Comparison of ENCODE assay signal across 27 mouse cellular contexts in genomic region chr7:45591880-45592279, GRCm38 (mm10). TPM values are rescaled to one million over a fixed set of nuclear protein-coding genes. Genes with fewer than 3 reads are reported as not detected.
DNase-seq lines count a peak whose midpoint lies in the region; ATAC-seq and TF ChIP-seq lines count a peak whose summit lies in the region.
"Had no signal": no experiment of that assay in that cellular context is flagged by ENCODE, and none has a peak within 500 bp of the region (broad histone marks: within the 10 kb centered on the region; RNA-seq: fewer than 3 reads in every experiment).

No protein-coding gene starts in this region.

- peak; percentile 94 for DNase-seq in heart, adult 11 months
- no peak for DNase-seq in heart, postnatal 10 days
- peak; percentile 87 for DNase-seq in CH12.LX (ENCODE audit: extremely low read depth)
- peak; percentile 90 for DNase-seq in splenic B cell, adult 2 months (ENCODE audit: low read depth, low spot score)
- no peak for DNase-seq in cerebellum, adult 9-11 months
- DNase-seq in frontal cortex, postnatal 36 days (ENCODE audit: low spot score in 2 of 2), result no peak
- DNase-seq: adrenal gland, postnatal 36 days; cerebellum, adult 2 months; gastrocnemius, postnatal 25 days; kidney, adult 8-10 months; kidney, postnatal 36 days; left cerebral cortex, postnatal 4 days; liver; right cerebral cortex, postnatal 14 days; thymus, postnatal 25 days had no signal

- H3K79me2 ChIP-seq in CH12.LX (replicated peaks; ENCODE audit: control insufficient read depth, extremely low read depth, insufficient read depth, poor library complexity, severe bottlenecking), result no peaks in the 10 kb centered on the region

- in situ Hi-C loops in CH12.LX (cut with MboI; ENCODE audit: low pct_ligation_motif_present, low pct_unique_long_range_greater_than_20kb, low sequenced_read_pairs), result loop anchor here (5.0 kb wide), 1 partner anchor 90 kb away; the partner anchor contains the start of gene Ntn5

- peak overlapping the region; percentile 90 for H3K27ac ChIP-seq in CH12.LX (ENCODE audit: insufficient read depth, low read depth)
- H3K27ac ChIP-seq: embryonic facial prominence, embryonic 10.5 days; hindbrain, embryonic 12.5 days; left cerebral cortex, adult 2 months; neural tube, embryonic 13.5 days had no signal

- peaks cover under 1% of the 10 kb centered on the region for H3K9me3 ChIP-seq in CH12.LX (replicated peaks; ENCODE audit: low read length)
- H3K9me3 ChIP-seq: embryonic facial prominence, embryonic 10.5 days; hindbrain, embryonic 12.5 days; neural tube, embryonic 13.5 days had no signal

- no peak; the same call in none of the 2 replicates for TF ChIP-seq RAD21 in CH12.LX (IDR thresholded peaks at IDR 0.05; ENCODE audit: low read depth, low read length)

- no peak for TF ChIP-seq CTCF in CH12.LX (conservative IDR thresholded peaks at IDR 0.05 in 1 of 2, IDR thresholded peaks at IDR 0.05 in 1 of 2; ENCODE audit: low read depth in 2 of 2, low read length in 2 of 2)

- peaks cover 9 to 33% of the 10 kb centered on the region in 2 experiments for H3K36me3 ChIP-seq in CH12.LX (replicated peaks in 1 of 2; ENCODE audit: control insufficient read depth in 1 of 2, insufficient read depth in 1 of 2, low read length in 1 of 2)
- no peaks in the 10 kb centered on the region for H3K36me3 ChIP-seq in splenic B cell, adult 2 months (ENCODE audit: control insufficient read depth, insufficient read depth, low read length, poor library complexity, severe bottlenecking)
- H3K36me3 ChIP-seq: hindbrain, embryonic 12.5 days; neural tube, embryonic 13.5 days had no signal

- no peak for TF ChIP-seq POLR2A in CH12.LX (IDR thresholded peaks at IDR 0.05; ENCODE audit: low read depth, low read length)

- peaks cover 0 to 49% of the 10 kb centered on the region in 2 experiments; a peak in 3 of 4 replicates for H3K4me1 ChIP-seq in CH12.LX (ENCODE audit: control insufficient read depth in 1 of 2, insufficient read depth in 2 of 2)

- no peaks in the 10 kb centered on the region for H3K27me3 ChIP-seq in CH12.LX (replicated peaks)
- no peaks in the 10 kb centered on the region for H3K27me3 ChIP-seq in splenic B cell, adult 2 months (ENCODE audit: control insufficient read depth, insufficient read depth, low read length, poor library complexity, severe bottlenecking)
- H3K27me3 ChIP-seq: hindbrain, embryonic 12.5 days; neural tube, embryonic 13.5 days; Patski had no signal

- TF ChIP-seq EP300 in CH12.LX (IDR thresholded peaks at IDR 0.05; ENCODE audit: low read length), result peak; percentile 92

- dilution Hi-C loops in CH12.LX (cut with MboI; ENCODE audit: extremely low pct_ligation_motif_present, extremely low pct_unique_long_range_greater_than_20kb, low sequenced_read_pairs), result no loop called here

- peak overlapping the region; percentile 51 for H3K4me2 ChIP-seq in CH12.LX (ENCODE audit: insufficient read depth, low read depth, poor library complexity, severe bottlenecking)
- H3K4me2 ChIP-seq: hindbrain, embryonic 12.5 days; neural tube, embryonic 13.5 days had no signal

- no peak overlapping the region for H3K4me3 ChIP-seq in CH12.LX (replicated peaks in 1 of 3; ENCODE audit: low read depth in 2 of 3, low read length in 2 of 3, poor library complexity in 1 of 3)
- H3K4me3 ChIP-seq: embryonic facial prominence, embryonic 10.5 days; hindbrain, embryonic 12.5 days; left cerebral cortex, adult 2 months; neural tube, embryonic 13.5 days had no signal

- intact Hi-C loops in heart, postnatal 10 days (cut with DNase I), result no loop called here

- peak; percentile 60 for ATAC-seq in inflammation-experienced regulatory T-cells, adult 6 months
- ATAC-seq: lung, postnatal 0 days; Patski had no signal

- no peak overlapping the region; the same call in 1 of the 2 replicates for H3K9ac ChIP-seq in CH12.LX (ENCODE audit: insufficient read depth, low read depth)
- H3K9ac ChIP-seq: hindbrain, embryonic 12.5 days; neural tube, embryonic 13.5 days had no signal

TF ChIP-seq in CH12.LX, 34 proteins besides CTCF, POLR2A, EP300 and RAD21 (continues in another document):
- TF ChIP-seq CHD2 (IDR thresholded peaks at IDR 0.05; ENCODE audit: low read length) (peak; percentile 85), MYC (IDR thresholded peaks at IDR 0.05; ENCODE audit: low read depth, low read length) (peak; percentile 66), POLR2AphosphoS2 (IDR thresholded peaks at IDR 0.05; ENCODE audit: low read depth, low read length) (no peak), MEF2A (IDR thresholded peaks at IDR 0.05; ENCODE audit: borderline replicate concordance, low read depth, low read length) (peak; percentile 87), ELF1 (IDR thresholded peaks at IDR 0.05; ENCODE audit: low read depth, low read length) (peak; percentile 37; the same call in 1 of the 2 replicates), MXI1 (IDR thresholded peaks at IDR 0.05; ENCODE audit: low read depth, low read length) (peak; percentile 73), ZC3H11A (IDR thresholded peaks at IDR 0.05; ENCODE audit: low read depth, low read length) (no peak), BHLHE40 (IDR thresholded peaks at IDR 0.05; ENCODE audit: low read depth, low read length) (peak; percentile 99), JUND (conservative IDR thresholded peaks at IDR 0.05; ENCODE audit: low read depth, low read length) (peak; percentile 49; the same call in 1 of the 2 replicates), IRF4 (IDR thresholded peaks at IDR 0.05; ENCODE audit: low read depth, low read length) (peak; percentile 70), E2F4 (IDR thresholded peaks at IDR 0.05; ENCODE audit: insufficient replicate concordance, low read depth, low read length) (0 out of 2 replicates have a peak, but pooled peaks have one; percentile 30), SMC3 (IDR thresholded peaks at IDR 0.05; ENCODE audit: low read depth, low read length) (no peak), MAX (IDR thresholded peaks at IDR 0.05; ENCODE audit: low read length) (peak; percentile 83), NELFE (IDR thresholded peaks at IDR 0.05; ENCODE audit: low read depth, low read length) (peak; percentile 44; the same call in 1 of the 2 replicates), ETS1 (conservative IDR thresholded peaks at IDR 0.05; ENCODE audit: low read depth, low read length) (peak; percentile 98), PAX5 (IDR thresholded peaks at IDR 0.05; ENCODE audit: low read length) (no peak), RCOR1 (conservative IDR thresholded peaks at IDR 0.05; ENCODE audit: low read depth, low read length) (peak; percentile 91), ZNF384 (IDR thresholded peaks at IDR 0.05; ENCODE audit: low read depth, low read length) (peak; percentile 27; the same call in 1 of the 2 replicates), CHD1 (IDR thresholded peaks at IDR 0.05; ENCODE audit: low read depth, low read length) (no peak), HCFC1 (IDR thresholded peaks at IDR 0.05; ENCODE audit: low read depth, low read length) (peak; percentile 47), ZMIZ1 (IDR thresholded peaks at IDR 0.05; ENCODE audit: low read depth, low read length) (0 out of 2 replicates have a peak, but pooled peaks have one; percentile 29), ZKSCAN1 (IDR thresholded peaks at IDR 0.05; ENCODE audit: borderline replicate concordance, low read depth, low read length) (no peak), MAFK (IDR thresholded peaks at IDR 0.05; ENCODE audit: insufficient replicate concordance, low read length) (peak; percentile 54; the same call in 1 of the 2 replicates), UBTF (IDR thresholded peaks at IDR 0.05; ENCODE audit: low read depth, low read length) (peak; percentile 81), MAZ (IDR thresholded peaks at IDR 0.05; ENCODE audit: low read depth, low read length) (peak; percentile 65), USF1 (IDR thresholded peaks at IDR 0.05; ENCODE audit: low read depth, low read length) (peak; percentile 42), SIN3A (IDR thresholded peaks at IDR 0.05; ENCODE audit: low read length) (peak; percentile 96), NRF1 (IDR thresholded peaks at IDR 0.05; ENCODE audit: low read depth, low read length) (0 out of 2 replicates have a peak, but pooled peaks have one; percentile 30), TCF12 (IDR thresholded peaks at IDR 0.05; ENCODE audit: low read depth, low read length) (peak; percentile 85), GABPA (IDR thresholded peaks at IDR 0.05; ENCODE audit: insufficient replicate concordance, low read depth, low read length) (no peak), KAT2A (IDR thresholded peaks at IDR 0.05; ENCODE audit: insufficient replicate concordance, low read length) (peak; percentile 69; the same call in 1 of the 2 replicates)

RNA-seq across cellular contexts. Expression of gene Bcat2, which starts 21.9 kb away (rescaled TPM):
- total RNA-seq in heart, postnatal 10 days (2021), result 10 to 100 TPM; 54.7 to 54.9 TPM
- total RNA-seq in CH12.LX (2012; rRNA removed) (30.9 and 36.6 TPM in 2 replicates), CH12.LX (2014; rRNA removed) (12.9 and 13.5 TPM in 2 replicates)
- 56.9 and 65.6 TPM in 2 replicates for polyA plus RNA-seq in CH12.LX (2012; ENCODE audit: insufficient read length, low read depth)
- polyA plus RNA-seq in inflammation-experienced regulatory T-cells, adult 6 months (2017; shearing (Covaris generic)), result 10 to 100 TPM; 33.2 to 54.7 (median 51.4) TPM

RNA-seq across cellular contexts. Expression of gene Fgf21, which starts 23.4 kb away (rescaled TPM):
- not detected for total RNA-seq in heart, postnatal 10 days (2021)
- 0.38 and 0.51 TPM in 2 replicates for total RNA-seq in CH12.LX (2012; rRNA removed)
- 0.72 and 0.86 TPM in 2 replicates for total RNA-seq in CH12.LX (2014; rRNA removed)
- polyA plus RNA-seq in CH12.LX (2012; ENCODE audit: insufficient read length, low read depth), result 0.41 and 0.44 TPM in 2 replicates
- not detected for polyA plus RNA-seq in inflammation-experienced regulatory T-cells, adult 6 months (2017; shearing (Covaris generic))
- total RNA-seq: common myeloid progenitor, adult 5-6 weeks; gastrocnemius, postnatal 25 days; left cerebral cortex, adult 2 months; left cerebral cortex, postnatal 4 days had no signal
- polyA plus RNA-seq: cerebellum, adult 2 months; embryonic facial prominence, embryonic 10.5 days; forebrain, embryonic 11.5 days; frontal cortex, adult 2 months; heart, postnatal 0 days; liver, embryonic 16.5 days; lung, postnatal 0 days; neural tube, embryonic 13.5 days had no signal

RNA-seq across cellular contexts. Expression of gene Fut1, which starts 25.2 kb away (rescaled TPM):
- not detected for total RNA-seq in heart, postnatal 10 days (2021)
- total RNA-seq in CH12.LX (2012; rRNA removed) (1.3 and 6.4 TPM in 2 replicates), CH12.LX (2014; rRNA removed) (1.8 and 2.5 TPM in 2 replicates)
- 2.4 and 2.5 TPM in 2 replicates for polyA plus RNA-seq in CH12.LX (2012; ENCODE audit: insufficient read length, low read depth)
- polyA plus RNA-seq in inflammation-experienced regulatory T-cells, adult 6 months (2017; shearing (Covaris generic)), result not detected
- total RNA-seq: adrenal gland, postnatal 36 days; common myeloid progenitor, adult 5-6 weeks; gastrocnemius, postnatal 25 days; left cerebral cortex, adult 2 months had no signal
- polyA plus RNA-seq: forebrain, embryonic 11.5 days; heart, postnatal 0 days; hindbrain, embryonic 12.5 days; liver, embryonic 16.5 days; neural tube, embryonic 13.5 days had no signal

RNA-seq across cellular contexts. Expression of gene Izumo1, which starts 29.7 kb away (rescaled TPM):
- total RNA-seq in heart, postnatal 10 days (2021), result under 1 TPM; 0.22 to 0.65 TPM
- 0.08 and 0.21 TPM in 2 replicates for total RNA-seq in CH12.LX (2012; rRNA removed)
- total RNA-seq in CH12.LX (2014; rRNA removed), result 0.16 and 0.17 TPM in 2 replicates
- 0.34 and 0.44 TPM in 2 replicates for polyA plus RNA-seq in CH12.LX (2012; ENCODE audit: insufficient read length, low read depth)
- not detected for polyA plus RNA-seq in inflammation-experienced regulatory T-cells, adult 6 months (2017; shearing (Covaris generic))
- total RNA-seq: gastrocnemius, postnatal 25 days had no signal
- polyA plus RNA-seq: forebrain, embryonic 11.5 days had no signal

RNA-seq across cellular contexts. Expression of gene Rasip1, which starts 35.4 kb away (rescaled TPM):
- total RNA-seq in heart, postnatal 10 days (2021), result 10 to 100 TPM; 51.9 to 52.4 TPM
- total RNA-seq in CH12.LX (2012; rRNA removed) (2.4 and 2.9 TPM in 2 replicates), CH12.LX (2014; rRNA removed) (0.46 and 0.55 TPM in 2 replicates)
- polyA plus RNA-seq in CH12.LX (2012; ENCODE audit: insufficient read length, low read depth), result 0.76 and 0.77 TPM in 2 replicates
- under 1 TPM in 1 of 3 experiments, not detected in 2; 0.17 TPM for polyA plus RNA-seq in inflammation-experienced regulatory T-cells, adult 6 months (2017; shearing (Covaris generic))
- total RNA-seq: common myeloid progenitor, adult 5-6 weeks had no signal

Comparison
In these comparisons a context has a peak if more than half of its experiments do, and no peak if none do; other contexts are left out.
1. DNase-seq: peak in heart, adult 11 months (single experiment), CH12.LX (single experiment) and splenic B cell, adult 2 months (single experiment); none in heart, postnatal 10 days (0 of 2), cerebellum, adult 9-11 months (single experiment) and frontal cortex, postnatal 36 days (0 of 2).